Mouse (Mus musculus): ENCODE results near the gene Klk15. TPM values are rescaled to one million over a fixed set of nuclear protein-coding genes. Genes with fewer than 3 reads are reported as not detected.
"Not testable (repeated sequence)": the region's sequence is repeated elsewhere in the genome, so short reads cannot be mapped to it uniquely, and the experiment has no call there.

Gene Klk15
- total RNA-seq, 1 experiment from 2014 or later = not detected

- ATAC-seq (replicated peaks in 1 of 2; ENCODE audit: insufficient read depth in 1 of 2, low FRiP score in 2 of 2, low TSS enrichment in 1 of 2, low read depth in 1 of 2, poor library complexity in 2 of 2, severe bottlenecking in 2 of 2) = no peak
Measured at GRCm38 (mm10) chr7:43952703-43953102, 19.2 kb downstream of the Klk15 start.

GRCm38 (mm10) chr7:43966451-43966850 is 32.9 kb downstream of the Klk15 start, which contains the start of gene Klk1b1:
Gene Klk1b1, plus strand, starts transcription at chr7:43966751.
- no peak for ATAC-seq (replicated peaks in 1 of 2; ENCODE audit: insufficient read depth in 1 of 2, low FRiP score in 2 of 2, low TSS enrichment in 1 of 2, low read depth in 1 of 2, poor library complexity in 2 of 2, severe bottlenecking in 2 of 2)

- no peak for ATAC-seq (replicated peaks in 1 of 2; ENCODE audit: insufficient read depth in 1 of 2, low FRiP score in 2 of 2, low TSS enrichment in 1 of 2, low read depth in 1 of 2, poor library complexity in 2 of 2, severe bottlenecking in 2 of 2)
Measured at GRCm38 (mm10) chr7:43967058-43967457, 33.5 kb downstream of the Klk15 start.

- no peak for ATAC-seq (replicated peaks in 1 of 2; ENCODE audit: insufficient read depth in 1 of 2, low FRiP score in 2 of 2, low TSS enrichment in 1 of 2, low read depth in 1 of 2, poor library complexity in 2 of 2, severe bottlenecking in 2 of 2)
Measured at GRCm38 (mm10) chr7:43967612-43968011, 34.1 kb downstream of the Klk15 start.

GRCm38 (mm10) chr7:43975761-43976160 is 42.2 kb downstream of the Klk15 start, which contains the start of gene Klk1b9:
Gene Klk1b9, plus strand, starts transcription at chr7:43976061.
- ATAC-seq (replicated peaks in 1 of 2; ENCODE audit: insufficient read depth in 1 of 2, low FRiP score in 2 of 2, low TSS enrichment in 1 of 2, low read depth in 1 of 2, poor library complexity in 2 of 2, severe bottlenecking in 2 of 2) = not testable (repeated sequence)

- no peak for ATAC-seq (replicated peaks in 1 of 2; ENCODE audit: insufficient read depth in 1 of 2, low FRiP score in 2 of 2, low TSS enrichment in 1 of 2, low read depth in 1 of 2, poor library complexity in 2 of 2, severe bottlenecking in 2 of 2)
Measured at GRCm38 (mm10) chr7:43985657-43986056, 52.1 kb downstream of the Klk15 start.

Other genes with a start within 250 kb of the Klk15 start
- not detected in 2 replicates for gene Klk14, start 243.3 kb upstream of the Klk15 start, total RNA-seq (2017)
- gene Klk13, start 221.2 kb upstream of the Klk15 start, total RNA-seq (2017) = not detected in 2 replicates
- not detected in 2 replicates for gene Klk12, start 164.8 kb upstream of the Klk15 start, total RNA-seq (2017)
- gene Klk11, start 159.1 kb upstream of the Klk15 start, total RNA-seq (2017) = not detected in 2 replicates
- gene Klk10, start 152.7 kb upstream of the Klk15 start, total RNA-seq (2017) = not detected in 2 replicates
- gene Klk9, start 141.8 kb upstream of the Klk15 start, total RNA-seq (2017) = not detected in 2 replicates
- gene Klk8, start 136.2 kb upstream of the Klk15 start, total RNA-seq (2017) = 45.1 and 49.5 TPM in 2 replicates
- gene Klk7, start 122.4 kb upstream of the Klk15 start, total RNA-seq (2017) = 0.10 TPM in 1 of 2 replicates, not detected in the other
- not detected in 2 replicates for gene Klk6, start 109.2 kb upstream of the Klk15 start, total RNA-seq (2017)
- gene Klk5, start 91.8 kb upstream of the Klk15 start, total RNA-seq (2017) = not detected in 2 replicates
- not detected in 2 replicates for gene Klk4, start 52.6 kb upstream of the Klk15 start, total RNA-seq (2017)
- gene Klk1b8, start 16.9 kb downstream of the Klk15 start, total RNA-seq (2017) = not detected in 2 replicates
- gene Klk1b1, start 33.0 kb downstream of the Klk15 start, total RNA-seq (2017) = not detected in 2 replicates
- not detected in 2 replicates for gene Klk1b9, start 42.3 kb downstream of the Klk15 start, total RNA-seq (2017)
- gene Klk1b11, start 62.1 kb downstream of the Klk15 start, total RNA-seq (2017) = not detected in 2 replicates
- gene Klk1b26, start 78.4 kb downstream of the Klk15 start, total RNA-seq (2017) = not detected in 2 replicates
- gene Klk1b27, start 118.5 kb downstream of the Klk15 start, total RNA-seq (2017) = not detected in 2 replicates
- not detected in 2 replicates for gene Klk1b21, start 168.6 kb downstream of the Klk15 start, total RNA-seq (2017)
- not detected in 2 replicates for gene Klk1b22, start 178.9 kb downstream of the Klk15 start, total RNA-seq (2017)
- not detected in 2 replicates for gene Klk1b16, start 203.0 kb downstream of the Klk15 start, total RNA-seq (2017)